Mouse (Mus musculus): ENCODE data around the gene Tbxa2r. TPM values are rescaled to one million over a fixed set of nuclear protein-coding genes. Genes with fewer than 3 reads are reported as not detected.

Tbxa2r gene
- polyA plus RNA-seq, 1 experiment from 2014 or later, result 2.3 TPM

DNA sequence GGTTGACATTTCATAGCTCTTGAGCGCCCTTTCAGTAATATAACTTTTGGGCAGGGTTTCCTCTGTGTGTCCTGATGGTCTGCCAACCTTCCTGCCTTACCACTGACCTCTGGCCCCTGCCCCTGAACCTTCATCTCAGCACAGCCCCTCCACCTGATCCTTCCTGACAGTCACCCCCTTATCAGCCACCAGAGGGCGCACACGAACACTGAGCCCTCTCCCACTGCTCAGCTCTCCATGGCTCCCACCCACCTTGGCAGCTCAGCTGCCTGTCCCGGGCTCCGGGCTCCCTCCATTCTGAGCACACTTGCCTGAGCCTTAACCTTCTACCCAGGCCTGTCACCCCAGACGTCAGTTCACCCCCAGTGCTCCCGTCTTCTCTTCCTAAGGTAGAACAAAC lies 39.3 kb upstream of the Tbxa2r start:
- DNase-seq (ENCODE audit: low spot score) (peak; percentile 81), ATAC-seq (ENCODE audit: low FRiP score) (no peak)
- peaks cover 32% of the 10 kb centered on the region for H3K27me3 ChIP-seq (ENCODE audit: control insufficient read depth, insufficient read depth, low read length)
- no peak overlapping the region for H3K9ac ChIP-seq (ENCODE audit: low read depth, low read length)
- 2% methylated on average over 7 of the region's 7 CpGs for WGBS
- H3K4me1 ChIP-seq (replicated peaks; ENCODE audit: control insufficient read depth, insufficient read depth, low read length), result peaks cover 6% of the 10 kb centered on the region; the same call in 1 of the 2 replicates
- H3K4me3 ChIP-seq (ENCODE audit: low read depth, low read length), result no peak overlapping the region
- H3K4me2 ChIP-seq (replicated peaks; ENCODE audit: low read depth, low read length), result no peak overlapping the region
- H3K9me3 ChIP-seq (ENCODE audit: control insufficient read depth, low read length), result no peaks in the 10 kb centered on the region
- H3K27ac ChIP-seq (ENCODE audit: low read depth, low read length), result no peak overlapping the region
- no peaks in the 10 kb centered on the region for H3K36me3 ChIP-seq (ENCODE audit: control insufficient read depth, insufficient read depth, low read length)

DNA sequence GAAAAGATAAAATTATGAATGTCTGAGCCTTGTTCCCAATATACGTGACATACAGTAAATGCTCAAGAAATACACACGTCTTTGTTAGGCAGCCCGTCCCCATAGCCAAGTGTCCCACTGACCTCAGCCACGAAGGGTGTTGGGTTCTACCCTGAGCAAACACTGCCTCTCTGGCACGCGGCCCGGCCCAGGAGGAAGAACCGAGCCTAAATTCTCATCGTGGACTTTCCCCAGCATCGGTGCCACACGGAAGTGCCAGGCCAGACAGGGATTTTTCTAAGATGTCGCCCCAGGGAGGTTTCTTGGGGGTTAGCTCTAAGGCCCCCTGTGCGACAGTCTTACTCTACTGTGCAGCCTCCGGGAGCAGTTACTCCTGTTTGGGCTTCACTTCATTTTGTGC lies 38.7 kb upstream of the Tbxa2r start:
- Histone ChIP-seq H3K9me3 (ENCODE audit: control insufficient read depth, low read length) (no peaks in the 10 kb centered on the region), H3K36me3 (ENCODE audit: control insufficient read depth, insufficient read depth, low read length) (no peaks in the 10 kb centered on the region), H3K9ac (ENCODE audit: low read depth, low read length) (no peak overlapping the region), H3K4me3 (ENCODE audit: low read depth, low read length) (no peak overlapping the region), H3K4me1 (replicated peaks; ENCODE audit: control insufficient read depth, insufficient read depth, low read length) (peaks cover 10% of the 10 kb centered on the region; the same call in 1 of the 2 replicates), H3K4me2 (replicated peaks; ENCODE audit: low read depth, low read length) (no peak overlapping the region), H3K27ac (ENCODE audit: low read depth, low read length) (no peak overlapping the region), H3K27me3 (ENCODE audit: control insufficient read depth, insufficient read depth, low read length) (peaks cover 27% of the 10 kb centered on the region)
- 65% methylated on average over 14 of the region's 14 CpGs for WGBS
- DNase-seq (ENCODE audit: low spot score), result no peak
- ATAC-seq (ENCODE audit: low FRiP score), result no peak

DNA sequence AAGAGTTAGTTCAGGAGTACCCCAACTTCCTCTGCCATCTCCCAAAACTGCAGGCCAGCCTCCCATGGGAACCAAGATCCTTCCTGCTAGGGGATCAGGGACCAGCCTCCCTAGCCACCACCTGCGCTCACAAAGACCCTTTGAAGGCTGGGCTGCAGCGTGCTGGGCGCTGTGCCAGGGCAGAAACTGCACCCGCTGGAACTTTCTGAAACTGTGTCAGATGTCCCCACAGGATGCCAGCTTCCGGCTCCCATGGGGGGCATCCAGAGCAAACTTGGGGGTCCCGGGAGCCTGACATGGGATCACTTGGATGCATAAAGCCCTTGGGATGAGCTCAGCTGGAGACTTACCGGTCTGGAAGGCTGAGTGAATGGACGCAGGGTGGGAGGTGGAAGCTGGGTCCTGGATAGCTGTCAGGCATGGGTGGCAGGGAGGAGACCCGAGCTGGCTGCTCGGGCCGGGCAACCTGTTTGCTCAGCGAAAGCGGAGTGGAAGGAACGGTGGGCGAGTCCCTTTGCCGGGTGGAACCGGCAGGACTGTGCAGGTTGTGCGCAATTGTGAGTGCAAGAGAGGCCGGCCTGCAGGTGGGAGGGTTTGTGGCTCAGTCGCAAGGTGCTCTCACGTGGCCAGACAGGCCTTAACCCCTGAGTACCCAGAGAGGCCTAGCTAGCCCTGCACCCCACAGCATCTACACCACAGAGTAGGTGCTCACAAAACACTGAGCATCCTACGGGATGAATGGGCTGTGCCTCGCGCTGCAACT lies 37.7 kb upstream of the Tbxa2r start:
- Histone ChIP-seq H3K27me3 (ENCODE audit: control insufficient read depth, insufficient read depth, low read length) (peaks cover 21% of the 10 kb centered on the region), H3K4me3 (ENCODE audit: low read depth, low read length) (no peak overlapping the region), H3K36me3 (ENCODE audit: control insufficient read depth, insufficient read depth, low read length) (no peaks in the 10 kb centered on the region), H3K4me2 (replicated peaks; ENCODE audit: low read depth, low read length) (no peak overlapping the region), H3K4me1 (replicated peaks; ENCODE audit: control insufficient read depth, insufficient read depth, low read length) (peaks cover 9% of the 10 kb centered on the region; the same call in 1 of the 2 replicates), H3K9me3 (ENCODE audit: control insufficient read depth, low read length) (no peaks in the 10 kb centered on the region), H3K9ac (ENCODE audit: low read depth, low read length) (no peak overlapping the region), H3K27ac (ENCODE audit: low read depth, low read length) (no peak overlapping the region)
- ATAC-seq (ENCODE audit: low FRiP score) (no peak), DNase-seq (ENCODE audit: low spot score) (no peak)
- WGBS, result 13% methylated on average over 24 of the region's 24 CpGs

DNA sequence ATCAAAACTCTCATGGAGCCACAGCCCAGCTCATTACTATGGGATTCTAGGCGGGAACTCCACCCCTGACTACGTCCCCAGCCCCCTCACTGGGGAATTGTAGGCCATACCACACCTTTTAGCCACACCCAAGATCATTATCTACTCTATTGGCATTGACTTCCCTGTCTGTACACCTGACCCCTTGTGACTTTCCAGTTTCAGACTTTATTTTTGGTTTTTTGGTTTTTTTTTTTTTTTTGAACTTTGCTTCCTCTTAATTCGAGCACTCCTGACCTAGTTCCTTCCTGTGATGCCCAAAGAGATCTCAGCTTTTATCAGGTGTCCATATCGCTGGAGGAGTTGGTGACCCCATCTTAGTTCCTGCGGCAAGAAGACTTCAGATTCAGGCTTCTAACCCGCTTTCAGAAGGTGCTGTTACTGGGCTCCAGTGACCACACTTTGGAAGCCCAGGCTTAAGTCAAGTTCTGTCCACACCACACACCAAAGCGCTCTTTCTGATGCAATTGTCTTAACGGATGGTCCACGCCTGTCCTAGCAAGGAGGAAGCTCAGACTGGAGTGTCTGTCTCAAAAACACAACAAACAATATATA lies 36.9 kb upstream of the Tbxa2r start, which contains the start of gene Tjp3:
TSS of gene Tjp3 (minus strand) at position 71 of the 594 bp plus-strand sequence.
- WGBS, result 75% methylated on average over 9 of the region's 9 CpGs
- Histone ChIP-seq H3K27ac (ENCODE audit: low read depth, low read length) (no peak within 1 kb of the TSS), H3K36me3 (ENCODE audit: control insufficient read depth, insufficient read depth, low read length) (no peaks in the 10 kb centered on the region), H3K9me3 (ENCODE audit: control insufficient read depth, low read length) (no peaks in the 10 kb centered on the region), H3K27me3 (ENCODE audit: control insufficient read depth, insufficient read depth, low read length) (peaks cover 21% of the 10 kb centered on the region), H3K9ac (ENCODE audit: low read depth, low read length) (no peak within 1 kb of the TSS), H3K4me1 (replicated peaks; ENCODE audit: control insufficient read depth, insufficient read depth, low read length) (peaks cover 7% of the 10 kb centered on the region; the same call in 1 of the 2 replicates), H3K4me3 (ENCODE audit: low read depth, low read length) (no peak within 1 kb of the TSS; the same call in 1 of the 2 replicates), H3K4me2 (replicated peaks; ENCODE audit: low read depth, low read length) (no peak within 1 kb of the TSS)
- ATAC-seq (ENCODE audit: low FRiP score) (no peak), DNase-seq (ENCODE audit: low spot score) (no peak)

DNA sequence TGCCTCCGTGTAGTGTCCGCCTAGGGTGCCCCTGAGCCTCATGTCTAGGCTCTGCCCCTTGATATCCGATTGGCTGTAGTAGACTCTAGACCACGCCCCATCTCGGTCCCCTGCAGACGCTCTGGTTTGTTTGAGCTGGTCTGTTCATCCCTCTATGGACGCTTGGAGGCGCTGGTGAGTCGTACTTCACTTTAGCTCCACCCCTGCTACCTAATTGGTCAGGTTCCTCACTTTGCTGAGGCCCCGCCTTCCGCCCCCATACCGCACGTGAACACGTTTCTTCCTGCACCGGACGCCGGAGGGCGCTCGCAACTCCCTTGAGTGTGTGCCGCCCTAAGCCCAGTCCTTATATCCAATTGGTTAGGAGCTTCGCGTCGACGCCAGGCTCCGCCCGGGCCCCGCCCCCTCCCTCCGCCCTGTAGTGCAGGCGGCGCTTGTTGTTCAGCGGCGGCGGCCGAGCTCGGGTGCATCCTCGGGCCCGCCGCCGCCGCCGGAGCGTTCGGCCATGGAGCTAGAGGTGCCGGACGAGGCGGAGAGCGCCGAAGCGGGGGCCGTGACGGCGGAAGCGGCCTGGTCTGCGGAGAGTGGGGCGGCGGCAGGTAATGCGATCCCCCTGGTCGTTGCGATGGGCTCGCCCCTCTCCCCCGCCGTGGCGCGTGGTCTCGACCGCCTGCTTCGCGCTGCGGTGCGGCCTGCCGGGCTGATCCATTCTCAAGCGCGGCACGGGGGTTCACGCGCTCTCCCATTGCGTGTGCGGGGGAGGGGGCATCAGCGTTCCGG lies 35.8 kb upstream of the Tbxa2r start, which contains the start of gene Pip5k1c:
TSS of gene Pip5k1c (plus strand) at position 410 of the 780 bp plus-strand sequence.
- Histone ChIP-seq H3K4me2 (replicated peaks; ENCODE audit: low read depth, low read length) (peak within 1 kb of the TSS; percentile 89), H3K9me3 (ENCODE audit: control insufficient read depth, low read length) (no peaks in the 10 kb centered on the region), H3K9ac (ENCODE audit: low read depth, low read length) (peak within 1 kb of the TSS; percentile 87), H3K27me3 (ENCODE audit: control insufficient read depth, insufficient read depth, low read length) (peaks cover 19% of the 10 kb centered on the region), H3K36me3 (ENCODE audit: control insufficient read depth, insufficient read depth, low read length) (no peaks in the 10 kb centered on the region), H3K27ac (ENCODE audit: low read depth, low read length) (peak within 1 kb of the TSS; percentile 88), H3K4me1 (replicated peaks; ENCODE audit: control insufficient read depth, insufficient read depth, low read length) (peaks cover 7% of the 10 kb centered on the region; the same call in 1 of the 2 replicates), H3K4me3 (ENCODE audit: low read depth, low read length) (peak within 1 kb of the TSS; percentile 83)
- peak; percentile 94 for ATAC-seq (ENCODE audit: low FRiP score)
- peak; percentile 100 for DNase-seq (ENCODE audit: low spot score)
- WGBS, result under 1% methylated on average over 63 of the region's 80 CpGs

DNA sequence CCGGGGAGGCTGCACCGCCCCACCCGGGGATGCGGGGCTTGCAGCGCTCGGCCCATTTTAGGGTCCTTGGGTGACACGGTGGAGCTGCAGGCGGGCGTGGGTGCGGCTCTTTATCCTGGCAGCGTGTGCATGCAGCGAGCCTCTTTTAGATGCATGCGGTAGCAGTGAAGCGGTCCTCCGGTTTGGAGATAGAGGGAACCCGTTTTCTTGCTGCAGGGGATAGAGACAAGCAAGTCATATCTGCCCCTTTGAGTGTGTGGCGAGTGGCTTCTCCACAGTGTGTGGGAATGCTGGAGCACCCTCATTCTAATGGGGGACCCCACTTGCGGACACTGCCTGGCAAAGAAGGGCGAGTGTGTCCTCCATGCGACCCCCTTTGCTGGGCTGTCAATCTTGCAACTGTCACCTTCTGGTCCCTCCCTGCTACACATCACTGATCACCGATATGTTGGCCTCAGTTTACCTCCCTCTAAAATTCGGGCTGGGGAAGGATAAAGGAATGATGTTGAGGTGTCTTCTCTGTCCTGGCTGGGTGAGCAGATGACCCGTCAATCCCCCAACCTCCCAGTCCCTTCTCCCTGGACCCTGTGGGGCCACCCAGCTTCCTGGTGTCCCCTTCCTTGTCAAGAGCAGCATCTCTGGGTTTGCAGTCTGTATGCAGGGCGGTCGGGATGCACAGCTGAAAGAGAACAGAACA lies 35.0 kb upstream of the Tbxa2r start:
- Histone ChIP-seq H3K36me3 (ENCODE audit: control insufficient read depth, insufficient read depth, low read length) (no peaks in the 10 kb centered on the region), H3K4me2 (replicated peaks; ENCODE audit: low read depth, low read length) (peak overlapping the region; percentile 89), H3K9me3 (ENCODE audit: control insufficient read depth, low read length) (no peaks in the 10 kb centered on the region), H3K27ac (ENCODE audit: low read depth, low read length) (peak overlapping the region; percentile 88), H3K9ac (ENCODE audit: low read depth, low read length) (peak overlapping the region; percentile 87), H3K4me3 (ENCODE audit: low read depth, low read length) (peak overlapping the region; percentile 83), H3K4me1 (replicated peaks; ENCODE audit: control insufficient read depth, insufficient read depth, low read length) (peaks cover 7% of the 10 kb centered on the region; the same call in 1 of the 2 replicates), H3K27me3 (ENCODE audit: control insufficient read depth, insufficient read depth, low read length) (peaks cover 19% of the 10 kb centered on the region)
- 3% methylated on average over 25 of the region's 25 CpGs for WGBS
- DNase-seq (ENCODE audit: low spot score) (no peak), ATAC-seq (ENCODE audit: low FRiP score) (peak; percentile 9; the same call in 1 of the 2 replicates)

DNA sequence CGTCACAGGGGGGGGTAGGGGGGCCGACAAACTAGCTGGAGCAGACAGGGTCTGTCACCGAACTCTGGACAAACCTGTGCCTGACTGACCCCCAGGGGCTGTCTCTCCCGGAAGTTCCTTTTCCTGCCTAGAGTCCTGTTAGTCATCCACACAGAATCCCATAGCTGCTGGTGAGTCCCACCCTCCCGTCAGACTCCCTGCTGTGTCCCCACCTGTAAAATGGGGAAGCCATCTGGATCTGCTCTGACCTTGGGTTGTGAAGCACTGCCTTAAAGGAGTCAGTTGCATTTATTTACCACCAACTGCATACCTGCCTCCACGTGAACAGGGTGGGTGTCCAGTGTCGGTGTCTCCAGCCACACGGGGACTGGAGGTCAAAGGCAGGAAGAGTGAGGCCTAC lies 34.1 kb upstream of the Tbxa2r start:
- Histone ChIP-seq H3K36me3 (ENCODE audit: control insufficient read depth, insufficient read depth, low read length) (no peaks in the 10 kb centered on the region), H3K9me3 (ENCODE audit: control insufficient read depth, low read length) (no peaks in the 10 kb centered on the region), H3K27me3 (ENCODE audit: control insufficient read depth, insufficient read depth, low read length) (peaks cover 19% of the 10 kb centered on the region), H3K9ac (ENCODE audit: low read depth, low read length) (no peak overlapping the region; the same call in 1 of the 2 replicates), H3K4me1 (replicated peaks; ENCODE audit: control insufficient read depth, insufficient read depth, low read length) (peaks cover 7% of the 10 kb centered on the region; the same call in 1 of the 2 replicates), H3K4me2 (replicated peaks; ENCODE audit: low read depth, low read length) (peak overlapping the region; percentile 89), H3K4me3 (ENCODE audit: low read depth, low read length) (peak overlapping the region; percentile 83), H3K27ac (ENCODE audit: low read depth, low read length) (no peak overlapping the region)
- DNase-seq (ENCODE audit: low spot score) (no peak), ATAC-seq (ENCODE audit: low FRiP score) (no peak)
- WGBS, result 68% methylated on average over 8 of the region's 8 CpGs

DNA sequence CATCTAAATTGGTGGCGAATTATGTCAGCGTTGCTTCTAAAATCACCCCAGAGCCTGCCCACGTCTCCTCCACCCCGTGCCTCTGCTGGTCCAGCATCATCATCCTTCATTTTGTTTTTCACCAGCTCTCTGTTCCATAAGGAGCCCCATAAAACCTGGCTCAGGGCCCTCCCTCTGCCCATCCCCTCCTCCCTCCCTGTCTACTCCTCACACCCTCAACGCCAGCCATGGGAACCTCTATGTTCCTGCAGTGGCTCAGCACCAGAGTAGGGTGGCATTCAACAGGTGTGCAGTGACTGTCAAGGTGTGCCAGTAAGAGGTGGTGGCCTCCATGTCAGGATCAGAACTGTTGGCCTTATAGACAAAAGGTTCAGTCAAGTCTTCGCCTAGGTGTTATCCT lies 33.3 kb upstream of the Tbxa2r start:
- Histone ChIP-seq H3K4me3 (ENCODE audit: low read depth, low read length) (no peak overlapping the region), H3K27me3 (ENCODE audit: control insufficient read depth, insufficient read depth, low read length) (peaks cover 15% of the 10 kb centered on the region), H3K4me1 (replicated peaks; ENCODE audit: control insufficient read depth, insufficient read depth, low read length) (peaks cover 7% of the 10 kb centered on the region; the same call in 1 of the 2 replicates), H3K27ac (ENCODE audit: low read depth, low read length) (no peak overlapping the region), H3K36me3 (ENCODE audit: control insufficient read depth, insufficient read depth, low read length) (no peaks in the 10 kb centered on the region), H3K9me3 (ENCODE audit: control insufficient read depth, low read length) (no peaks in the 10 kb centered on the region), H3K9ac (ENCODE audit: low read depth, low read length) (no peak overlapping the region), H3K4me2 (replicated peaks; ENCODE audit: low read depth, low read length) (no peak overlapping the region)
- DNase-seq (ENCODE audit: low spot score) (no peak), ATAC-seq (ENCODE audit: low FRiP score) (no peak)
- WGBS, result 93% methylated on average over 6 of the region's 6 CpGs
